Mouse (Mus musculus) liver, embryonic 15.5 days (tissue): ENCODE results near the gene Kcnd3. TPM values are rescaled to one million over a fixed set of nuclear protein-coding genes. Genes with fewer than 3 reads are reported as not detected.

ENCODE experiments used
- ATAC-seq: fragments of 200-750 bp; cut with Nextera tagmentation; 2 replicates; pipeline ENCODE4 v1.8.0; 2017; ENCODE audit warnings: moderate number of reproducible peaks, mild to moderate bottlenecking, moderate library complexity; ENCODE audit not compliant: insufficient read depth
- H3K27ac ChIP-seq: fragments of 300-500 bp; sonication (generic); replicated peaks from 2 replicates; pipeline ENCODE4 v1.5.1; 2015; ENCODE audit warnings: mild to moderate bottlenecking, inconsistent platforms
- H3K27me3 ChIP-seq: fragments of 300-500 bp; sonication (generic); 2 replicates; pipeline ENCODE4 v1.6.1; 2015; ENCODE audit warnings: mild to moderate bottlenecking, inconsistent platforms
- H3K36me3 ChIP-seq: fragments of 300-500 bp; sonication (generic); replicated peaks from 2 replicates; pipeline ENCODE4 v1.6.1; 2015; ENCODE audit warnings: moderate library complexity, mild to moderate bottlenecking, inconsistent platforms
- H3K4me1 ChIP-seq: fragments of 300-500 bp; sonication (generic); replicated peaks from 2 replicates; pipeline ENCODE4 v1.6.1; 2015; ENCODE audit warnings: inconsistent platforms
- H3K4me2 ChIP-seq: fragments of 300-500 bp; sonication (generic); 2 replicates; pipeline ENCODE4 v1.6.1; 2015; ENCODE audit warnings: moderate library complexity, mild to moderate bottlenecking, inconsistent platforms
- H3K4me3 ChIP-seq: fragments of 300-500 bp; sonication (generic); replicated peaks from 2 replicates; pipeline ENCODE4 v1.5.1; 2015; ENCODE audit warnings: mild to moderate bottlenecking, inconsistent platforms
- H3K9ac ChIP-seq: fragments of 300-500 bp; sonication (generic); 2 replicates; pipeline ENCODE4 v1.6.1; 2015; ENCODE audit warnings: moderate library complexity, mild to moderate bottlenecking, inconsistent platforms
- H3K9me3 ChIP-seq: fragments of 300-500 bp; sonication (generic); replicated peaks from 2 replicates; pipeline ENCODE4 v1.6.1; 2016; ENCODE audit warnings: inconsistent platforms
- WGBS: fragments of 180-500 bp; shearing (Covaris S2); methylation state at CpG from one replicate; pipeline ENCODE4 v1.1.7; 2015; ENCODE audit warnings: mixed read lengths; ENCODE audit not compliant: insufficient replicate concordance; 5-methylcytosine and 5-hydroxymethylcytosine counted together
- polyA plus RNA-seq: library from polyadenylated mRNA; unstranded; fragments of >200 nt; fragmentation: Nextera tagmentation; extraction: Ambion mirVana; gene quantifications from 2 replicates; pipeline ENCODE4 v1.2.1, GENCODE M21; 2015

Kcnd3 gene
- polyA plus RNA-seq, 1 experiment from 2014 or later = 0.05 TPM

GRCm38 (mm10) chr3:105466538-105466937 lies 14.4 kb downstream of the Kcnd3 start:
- Histone ChIP-seq H3K9ac (no peak overlapping the region), H3K27ac (no peak overlapping the region), H3K4me2 (no peak overlapping the region), H3K9me3 (no peaks in the 10 kb centered on the region), H3K36me3 (no peaks in the 10 kb centered on the region), H3K4me3 (no peak overlapping the region), H3K27me3 (no peaks in the 10 kb centered on the region), H3K4me1 (no peaks in the 10 kb centered on the region)
- WGBS = 44% methylated on average over 8 of the region's 8 CpGs
- no peak for ATAC-seq

DNA sequence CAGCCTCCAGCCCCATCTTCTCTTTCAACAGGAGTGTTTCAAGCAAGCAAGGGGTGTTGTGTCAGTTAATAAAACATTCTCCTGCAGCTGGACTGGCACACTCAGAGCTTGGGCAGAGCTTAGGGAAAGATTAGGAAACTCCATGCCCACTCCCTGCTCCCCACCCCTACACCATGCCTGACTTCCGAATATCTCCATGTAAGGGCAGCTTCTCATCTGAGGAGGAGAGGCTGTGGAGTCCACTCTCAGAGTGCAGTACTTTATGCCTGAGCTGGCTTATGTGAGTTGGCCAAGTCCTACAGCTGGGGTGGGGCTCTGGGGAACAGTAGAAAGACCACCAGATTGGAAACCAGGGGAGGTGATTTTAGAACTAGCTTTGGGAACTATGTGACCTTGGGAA lies 20.4 kb downstream of the Kcnd3 start:
- H3K27ac ChIP-seq = no peak overlapping the region
- H3K4me3 ChIP-seq = no peak overlapping the region
- ATAC-seq = no peak
- H3K9me3 ChIP-seq = no peaks in the 10 kb centered on the region
- no peaks in the 10 kb centered on the region for H3K36me3 ChIP-seq
- no peak overlapping the region for H3K4me2 ChIP-seq
- no peak overlapping the region for H3K9ac ChIP-seq
- WGBS = 36% methylated on average over 1 of the region's 1 CpGs
- H3K4me1 ChIP-seq = no peaks in the 10 kb centered on the region
- H3K27me3 ChIP-seq = no peaks in the 10 kb centered on the region

- Histone ChIP-seq H3K9me3 (no peaks in the 10 kb centered on the region), H3K9ac (no peak overlapping the region), H3K27me3 (no peaks in the 10 kb centered on the region), H3K4me2 (no peak overlapping the region), H3K4me3 (no peak overlapping the region), H3K27ac (no peak overlapping the region), H3K4me1 (no peaks in the 10 kb centered on the region), H3K36me3 (no peaks in the 10 kb centered on the region)
- ATAC-seq = no peak
- 66% methylated on average over 1 of the region's 1 CpGs for WGBS
Measured at GRCm38 (mm10) chr3:105476408-105476807, 24.3 kb downstream of the Kcnd3 start.

- WGBS = 58% methylated on average over 4 of the region's 4 CpGs
- Histone ChIP-seq H3K4me3 (no peak overlapping the region), H3K27ac (no peak overlapping the region), H3K4me1 (no peaks in the 10 kb centered on the region), H3K9ac (no peak overlapping the region), H3K9me3 (no peaks in the 10 kb centered on the region), H3K4me2 (no peak overlapping the region), H3K27me3 (no peaks in the 10 kb centered on the region), H3K36me3 (no peaks in the 10 kb centered on the region)
- no peak for ATAC-seq
Measured at GRCm38 (mm10) chr3:105478876-105479275, 26.7 kb downstream of the Kcnd3 start.

DNA sequence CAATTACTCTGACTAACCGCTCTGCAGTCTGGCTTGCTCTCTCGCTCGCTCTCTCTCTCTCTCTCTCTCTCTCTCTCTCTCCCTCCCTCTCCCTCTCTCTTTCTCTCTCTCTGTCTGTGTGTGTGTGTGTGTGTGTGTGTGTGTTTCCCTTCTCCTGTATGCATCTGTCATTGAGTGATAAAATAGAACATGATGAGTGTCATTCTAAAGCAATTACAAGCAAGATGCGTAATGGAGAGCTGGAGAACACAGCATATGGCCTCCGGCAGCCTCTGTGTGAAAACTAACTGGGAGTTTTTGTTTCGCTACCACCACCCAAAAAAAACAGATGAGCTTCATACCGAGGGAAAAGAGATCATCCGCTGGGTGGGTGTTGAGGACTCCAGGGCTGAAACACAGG lies 29.3 kb downstream of the Kcnd3 start:
- Histone ChIP-seq H3K4me3 (no peak overlapping the region), H3K4me1 (no peaks in the 10 kb centered on the region), H3K4me2 (no peak overlapping the region), H3K9me3 (no peaks in the 10 kb centered on the region), H3K9ac (no peak overlapping the region), H3K27me3 (no peaks in the 10 kb centered on the region), H3K27ac (no peak overlapping the region), H3K36me3 (no peaks in the 10 kb centered on the region)
- ATAC-seq = no peak
- 76% methylated on average over 8 of the region's 8 CpGs for WGBS

- H3K27me3 ChIP-seq = no peaks in the 10 kb centered on the region
- H3K4me2 ChIP-seq = no peak overlapping the region
- WGBS = 71% methylated on average over 13 of the region's 13 CpGs
- no peak overlapping the region for H3K9ac ChIP-seq
- no peak overlapping the region for H3K27ac ChIP-seq
- no peaks in the 10 kb centered on the region for H3K4me1 ChIP-seq
- no peaks in the 10 kb centered on the region for H3K9me3 ChIP-seq
- no peak overlapping the region for H3K4me3 ChIP-seq
- ATAC-seq = no peak
- no peaks in the 10 kb centered on the region for H3K36me3 ChIP-seq
Measured at GRCm38 (mm10) chr3:105483651-105484052, 31.5 kb downstream of the Kcnd3 start.

DNA sequence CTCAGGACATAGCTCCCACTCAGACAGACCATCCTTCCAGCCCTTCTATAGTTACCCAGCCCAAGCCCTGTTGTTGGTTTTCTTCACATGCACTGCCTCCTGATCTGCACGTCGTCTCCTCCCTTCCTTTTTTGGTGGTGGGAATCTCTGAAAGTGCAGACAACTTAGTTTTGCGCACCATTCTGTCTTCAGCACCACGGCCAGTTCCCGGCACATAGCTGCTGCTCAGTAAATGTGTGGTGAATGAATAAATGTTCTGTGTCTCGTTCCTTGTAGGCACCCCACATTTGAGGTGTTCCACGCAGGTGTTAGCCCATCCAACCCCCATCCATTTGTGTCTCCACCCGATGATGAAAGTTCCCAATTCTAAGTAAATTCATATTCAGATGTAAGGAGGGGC lies 35.0 kb downstream of the Kcnd3 start:
- ATAC-seq = no peak
- H3K36me3 ChIP-seq = no peaks in the 10 kb centered on the region
- H3K27me3 ChIP-seq = no peaks in the 10 kb centered on the region
- no peak overlapping the region for H3K9ac ChIP-seq
- H3K4me3 ChIP-seq = no peak overlapping the region
- H3K4me2 ChIP-seq = no peak overlapping the region
- no peak overlapping the region for H3K27ac ChIP-seq
- no peaks in the 10 kb centered on the region for H3K4me1 ChIP-seq
- no peaks in the 10 kb centered on the region for H3K9me3 ChIP-seq
- whole genome bisulfite sequencing = 23% methylated on average over 8 of the region's 8 CpGs

- H3K4me3 ChIP-seq = no peak overlapping the region
- no peaks in the 10 kb centered on the region for H3K36me3 ChIP-seq
- H3K4me2 ChIP-seq = no peak overlapping the region
- WGBS = 30% methylated on average over 4 of the region's 4 CpGs
- H3K27me3 ChIP-seq = no peaks in the 10 kb centered on the region
- no peaks in the 10 kb centered on the region for H3K4me1 ChIP-seq
- H3K9me3 ChIP-seq = no peaks in the 10 kb centered on the region
- ATAC-seq = no peak
- no peak overlapping the region for H3K9ac ChIP-seq
- H3K27ac ChIP-seq = no peak overlapping the region
Measured at GRCm38 (mm10) chr3:105489607-105490006, 37.5 kb downstream of the Kcnd3 start.

- Histone ChIP-seq H3K4me2 (no peak overlapping the region), H3K27ac (no peak overlapping the region), H3K9ac (no peak overlapping the region), H3K4me1 (no peaks in the 10 kb centered on the region), H3K4me3 (no peak overlapping the region), H3K27me3 (no peaks in the 10 kb centered on the region), H3K36me3 (no peaks in the 10 kb centered on the region), H3K9me3 (no peaks in the 10 kb centered on the region)
- no peak for ATAC-seq
- WGBS = 34% methylated on average over 9 of the region's 9 CpGs
Measured at GRCm38 (mm10) chr3:105494886-105495285, 42.8 kb downstream of the Kcnd3 start.

- Histone ChIP-seq H3K4me1 (no peaks in the 10 kb centered on the region), H3K27ac (no peak overlapping the region), H3K4me3 (no peak overlapping the region), H3K9me3 (no peaks in the 10 kb centered on the region), H3K4me2 (no peak overlapping the region), H3K36me3 (no peaks in the 10 kb centered on the region), H3K27me3 (no peaks in the 10 kb centered on the region), H3K9ac (no peak overlapping the region)
- WGBS = 72% methylated on average over 7 of the region's 7 CpGs
- ATAC-seq = no peak
Measured at GRCm38 (mm10) chr3:105496216-105496615, 44.1 kb downstream of the Kcnd3 start.

GRCm38 (mm10) chr3:105496935-105497334 lies 44.8 kb downstream of the Kcnd3 start:
- no peak for ATAC-seq
- no peaks in the 10 kb centered on the region for H3K36me3 ChIP-seq
- WGBS = 57% methylated on average over 5 of the region's 5 CpGs

GRCm38 (mm10) chr3:105501071-105501470 lies 48.9 kb downstream of the Kcnd3 start:
- Histone ChIP-seq H3K4me1 (no peaks in the 10 kb centered on the region), H3K9me3 (no peaks in the 10 kb centered on the region), H3K9ac (no peak overlapping the region), H3K36me3 (no peaks in the 10 kb centered on the region), H3K27ac (no peak overlapping the region), H3K27me3 (no peaks in the 10 kb centered on the region), H3K4me2 (no peak overlapping the region), H3K4me3 (no peak overlapping the region)
- WGBS = 37% methylated on average over 1 of the region's 1 CpGs
- ATAC-seq = no peak

More at GRCm38 (mm10) chr3:105496935-105497334, 44.8 kb downstream of the Kcnd3 start:
- Histone ChIP-seq H3K4me2 (no peak overlapping the region), H3K27ac (no peak overlapping the region), H3K27me3 (no peaks in the 10 kb centered on the region), H3K4me3 (no peak overlapping the region), H3K4me1 (no peaks in the 10 kb centered on the region), H3K9me3 (no peaks in the 10 kb centered on the region), H3K9ac (no peak overlapping the region)
